In genomic region chr19:57360341-57361130, GRCm38 (mm10) we compare ENCODE assay signal across 8 mouse cellular contexts. TPM values are rescaled to one million over a fixed set of nuclear protein-coding genes. Genes with fewer than 3 reads are reported as not detected.
DNase-seq lines count a peak whose midpoint lies in the region; ATAC-seq lines count a peak whose summit lies in the region.

Gene Fam160b1 (plus strand): TSS chr19:57360680.

- ATAC-seq in inflammation-experienced regulatory T-cells, adult 6 months = peak; percentile 63
- ATAC-seq in megakaryocyte-erythroid progenitor cell, adult 5-6 weeks (replicated peaks; ENCODE audit: low FRiP score, low TSS enrichment, poor library complexity, severe bottlenecking) = peak; percentile 67

- DNase-seq in adipocyte (ENCODE audit: low spot score) = peak; percentile 98
- DNase-seq in embryo, embryonic 10 days (ENCODE audit: low spot score) = peak; percentile 96
- peak; percentile 93 for DNase-seq in gastrocnemius, postnatal 10 days
- peak; percentile 85 to 96 for DNase-seq in left cerebral cortex, postnatal 10 days (ENCODE audit: extremely low spot score in 1 of 2, low spot score in 2 of 2)
- peak; percentile 93 for DNase-seq in right cerebral cortex, postnatal 25 days
- DNase-seq in urinary bladder, postnatal 4 days (ENCODE audit: low spot score in 2 of 2) = peak; percentile 91 to 93

- intact Hi-C loops in left cerebral cortex, postnatal 10 days (cut with DNase I) = no loop called here

RNA-seq across cellular contexts. Expression of gene Fam160b1, which starts in this region (rescaled TPM):
- total RNA-seq in gastrocnemius, postnatal 10 days (2021) = 10 to 100 TPM in 1 of 2 experiments, 1 to 10 TPM in 1; 9.6 to 12.8 TPM
- polyA plus RNA-seq in inflammation-experienced regulatory T-cells, adult 6 months (2017; shearing (Covaris generic)) = 10 to 100 TPM in 2 of 3 experiments, 1 to 10 TPM in 1; 9.2 to 10.8 (median 10.6) TPM
- total RNA-seq in left cerebral cortex, postnatal 10 days (2021) = 10 to 100 TPM; 23.2 to 24.6 TPM
- 20.3 and 23.7 TPM in 2 replicates for total RNA-seq in megakaryocyte-erythroid progenitor cell, adult 5-6 weeks (2014; fragmentation: Nextera tagmentation)
- 9.7 and 14.6 TPM in 2 replicates for total RNA-seq in megakaryocyte-erythroid progenitor cell, adult 5-6 weeks (2017)

Comparison
In these comparisons a context has a peak if more than half of its experiments do, and no peak if none do; other contexts are left out.
1. Peak in every context shown above with its lines: DNase-seq and ATAC-seq.